Mouse (Mus musculus) embryonic facial prominence, embryonic 13.5 days (tissue): ENCODE measurements around the gene Eri3. TPM values are rescaled to one million over a fixed set of nuclear protein-coding genes. Genes with fewer than 3 reads are reported as not detected.

Experiments used
- ATAC-seq: fragments of 200-750 bp; cut with Nextera tagmentation; 2 replicates; pipeline ENCODE4 v1.8.0; 2017; ENCODE audit warnings: low read depth; ENCODE audit not compliant: insufficient number of reproducible peaks, insufficient read depth, low FRiP score, low TSS enrichment
- H3K27ac ChIP-seq: fragments of 300-500 bp; sonication (generic); 2 replicates; pipeline ENCODE4 v1.5.1; 2015; ENCODE audit warnings: moderate library complexity, mild to moderate bottlenecking, inconsistent platforms
- H3K27me3 ChIP-seq: fragments of 300-500 bp; sonication (generic); 2 replicates; pipeline ENCODE4 v1.6.1; 2015; ENCODE audit warnings: mild to moderate bottlenecking, inconsistent platforms
- H3K36me3 ChIP-seq: fragments of 300-500 bp; sonication (generic); 2 replicates; pipeline ENCODE4 v1.6.1; 2015; ENCODE audit warnings: mild to moderate bottlenecking, inconsistent platforms
- H3K4me1 ChIP-seq: fragments of 300-500 bp; sonication (generic); 2 replicates; pipeline ENCODE4 v1.6.1; 2015; ENCODE audit warnings: inconsistent platforms
- H3K4me2 ChIP-seq: fragments of 300-500 bp; sonication (generic); 2 replicates; pipeline ENCODE4 v1.6.1; 2015; ENCODE audit warnings: moderate library complexity, mild to moderate bottlenecking, inconsistent platforms
- H3K4me3 ChIP-seq: fragments of 300-500 bp; sonication (generic); 2 replicates; pipeline ENCODE4 v1.5.1; 2015; ENCODE audit warnings: mild to moderate bottlenecking, inconsistent platforms
- H3K9ac ChIP-seq: fragments of 300-500 bp; sonication (generic); 2 replicates; pipeline ENCODE4 v1.6.1; 2015; ENCODE audit warnings: mild to moderate bottlenecking, inconsistent platforms
- H3K9me3 ChIP-seq: fragments of 300-500 bp; sonication (generic); 2 replicates; pipeline ENCODE4 v1.6.1; 2016; ENCODE audit warnings: inconsistent platforms
- WGBS: fragments of 180-500 bp; shearing (Covaris S2); methylation state at CpG from one replicate; pipeline ENCODE4 v1.1.7; 2015; ENCODE audit warnings: mixed read lengths; 5-methylcytosine and 5-hydroxymethylcytosine counted together
- polyA plus RNA-seq: library from polyadenylated mRNA; unstranded; fragments of >200 nt; fragmentation: Nextera tagmentation; extraction: Ambion mirVana; gene quantifications from 2 replicates; pipeline ENCODE4 v1.2.1, GENCODE M21; 2015

The Eri3 gene
- polyA plus RNA-seq, 1 experiment from 2014 or later = 168 TPM

DNA sequence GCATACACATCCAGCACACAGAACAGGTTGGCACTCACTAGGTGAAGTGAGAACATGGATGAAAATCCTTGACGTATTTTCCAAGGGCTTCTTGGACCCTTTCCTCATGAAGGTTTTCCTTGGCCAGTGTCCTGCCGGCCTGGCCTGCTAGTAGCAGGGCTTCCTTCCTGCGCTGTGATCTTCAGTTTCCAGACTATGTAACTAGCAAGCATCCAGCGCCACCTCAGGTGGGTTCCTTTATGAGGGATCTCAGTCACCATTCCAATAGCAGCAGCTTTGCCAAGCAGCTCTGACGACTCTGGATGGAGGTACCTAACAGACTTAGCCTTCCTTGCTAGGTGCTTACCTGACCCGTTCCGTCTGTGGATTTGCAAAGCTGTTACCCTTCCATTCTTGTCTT is 119.7 kb downstream of the Eri3 start:
- no peak for ATAC-seq
- Histone ChIP-seq H3K4me1 (no peaks in the 10 kb centered on the region), H3K27me3 (no peaks in the 10 kb centered on the region), H3K27ac (no peak overlapping the region), H3K4me3 (no peak overlapping the region), H3K9ac (no peak overlapping the region), H3K9me3 (no peaks in the 10 kb centered on the region), H3K4me2 (no peak overlapping the region), H3K36me3 (peaks cover 28% of the 10 kb centered on the region)
- WGBS = 79% methylated on average over 7 of the region's 7 CpGs

DNA sequence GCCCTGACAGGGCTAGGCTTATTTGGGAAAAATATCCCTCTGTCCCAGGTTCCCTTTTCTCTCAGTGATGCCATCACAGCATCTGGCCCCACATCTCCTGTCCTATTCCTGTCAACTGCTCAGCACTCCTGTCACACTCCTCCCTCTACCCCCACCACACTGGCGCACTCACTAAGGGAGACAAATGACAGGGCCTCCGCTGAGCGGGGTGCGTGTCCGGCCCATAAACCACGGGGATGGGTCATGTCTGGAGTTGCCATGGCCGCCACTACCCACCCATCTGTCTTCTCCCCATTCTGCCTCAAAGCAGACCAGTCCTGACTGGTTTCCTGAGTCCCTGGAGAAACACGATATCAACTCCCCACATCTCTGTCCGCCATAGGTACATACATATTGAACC is 121.9 kb downstream of the Eri3 start:
- Histone ChIP-seq H3K4me2 (no peak overlapping the region), H3K27ac (no peak overlapping the region), H3K9ac (no peak overlapping the region), H3K27me3 (no peaks in the 10 kb centered on the region), H3K4me3 (no peak overlapping the region), H3K9me3 (no peaks in the 10 kb centered on the region), H3K36me3 (peaks cover 46% of the 10 kb centered on the region), H3K4me1 (no peaks in the 10 kb centered on the region)
- 86% methylated on average over 9 of the region's 9 CpGs for WGBS
- no peak for ATAC-seq

DNA sequence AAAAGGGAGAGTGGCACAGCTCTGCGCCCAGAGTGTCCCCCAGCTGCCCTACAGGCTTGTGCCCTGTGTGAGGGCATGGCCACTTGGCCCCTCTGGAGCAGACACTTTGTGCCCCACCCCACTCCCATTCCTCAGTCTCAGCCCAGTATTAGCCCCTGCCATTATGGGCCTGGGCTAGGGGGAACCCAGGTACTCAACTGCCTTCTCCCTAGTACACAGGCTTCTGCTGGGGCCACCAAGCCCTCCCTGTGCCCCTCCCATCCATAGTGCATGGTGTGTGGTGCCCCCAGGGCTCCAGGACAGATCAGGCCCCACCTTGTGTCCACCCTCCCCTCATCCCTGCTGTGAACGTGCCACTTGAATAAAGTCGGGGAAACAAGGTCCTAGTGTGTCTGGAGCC is 123.7 kb downstream of the Eri3 start:
- Histone ChIP-seq H3K4me3 (no peak overlapping the region), H3K4me2 (no peak overlapping the region), H3K4me1 (no peaks in the 10 kb centered on the region), H3K27ac (no peak overlapping the region), H3K9ac (no peak overlapping the region), H3K27me3 (no peaks in the 10 kb centered on the region), H3K9me3 (no peaks in the 10 kb centered on the region), H3K36me3 (peaks cover 63% of the 10 kb centered on the region)
- 81% methylated on average over 3 of the region's 3 CpGs for WGBS
- ATAC-seq = no peak

DNA sequence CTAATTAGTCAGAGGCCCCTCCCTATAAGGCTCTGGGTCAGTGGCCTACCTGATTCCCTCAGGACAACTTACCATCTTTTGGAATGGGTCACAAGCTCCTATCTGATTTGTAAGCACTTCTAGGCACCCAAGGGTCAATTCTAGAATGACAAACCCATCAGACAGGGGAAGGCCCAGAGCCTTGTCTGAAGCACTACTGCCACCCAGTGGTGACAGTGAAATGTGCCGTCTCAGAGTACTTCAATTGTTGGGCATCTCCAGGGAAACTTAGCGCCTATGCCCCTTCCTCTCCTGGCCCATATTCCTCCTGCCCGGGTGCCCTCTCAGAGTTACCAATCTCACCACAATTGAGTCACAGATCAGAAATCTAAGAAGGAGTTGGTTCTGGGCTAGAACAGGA is 126.7 kb downstream of the Eri3 start:
- H3K9me3 ChIP-seq = no peaks in the 10 kb centered on the region
- H3K27me3 ChIP-seq = no peaks in the 10 kb centered on the region
- no peak for ATAC-seq
- 24% methylated on average over 3 of the region's 3 CpGs for WGBS
- no peak overlapping the region for H3K9ac ChIP-seq
- no peak overlapping the region for H3K4me2 ChIP-seq
- H3K4me1 ChIP-seq = peaks cover 10% of the 10 kb centered on the region
- peaks cover 84% of the 10 kb centered on the region for H3K36me3 ChIP-seq
- no peak overlapping the region for H3K27ac ChIP-seq
- no peak overlapping the region for H3K4me3 ChIP-seq

DNA sequence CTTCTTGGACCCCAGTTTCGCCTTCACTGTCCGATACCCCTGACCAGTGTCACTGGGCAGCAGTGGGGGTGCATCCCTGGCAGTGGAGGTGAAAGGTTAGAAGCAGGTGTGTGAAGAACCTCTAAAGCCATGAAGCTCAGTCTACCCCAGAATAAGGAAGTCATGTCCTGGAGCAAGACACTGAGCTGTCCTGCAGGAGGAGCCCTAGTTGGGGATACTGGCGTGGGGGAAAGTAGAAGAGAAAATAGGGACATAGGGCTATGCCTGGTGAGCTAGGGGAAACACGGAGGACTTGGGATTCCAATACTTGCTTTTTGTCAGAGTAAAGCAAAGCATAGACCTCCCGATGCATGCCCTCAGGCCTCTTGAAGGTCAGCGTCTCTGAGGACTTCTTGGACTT is 130.8 kb downstream of the Eri3 start:
- Histone ChIP-seq H3K4me3 (peak overlapping the region; percentile 85), H3K9ac (0 out of 2 replicates have a peak overlapping the region, but pooled peaks have one; percentile 93), H3K27ac (no peak overlapping the region), H3K4me1 (peaks cover 13% of the 10 kb centered on the region), H3K9me3 (no peaks in the 10 kb centered on the region), H3K27me3 (no peaks in the 10 kb centered on the region), H3K36me3 (peaks cover 49% of the 10 kb centered on the region), H3K4me2 (peak overlapping the region; percentile 78)
- WGBS = 76% methylated on average over 6 of the region's 6 CpGs
- no peak for ATAC-seq

DNA sequence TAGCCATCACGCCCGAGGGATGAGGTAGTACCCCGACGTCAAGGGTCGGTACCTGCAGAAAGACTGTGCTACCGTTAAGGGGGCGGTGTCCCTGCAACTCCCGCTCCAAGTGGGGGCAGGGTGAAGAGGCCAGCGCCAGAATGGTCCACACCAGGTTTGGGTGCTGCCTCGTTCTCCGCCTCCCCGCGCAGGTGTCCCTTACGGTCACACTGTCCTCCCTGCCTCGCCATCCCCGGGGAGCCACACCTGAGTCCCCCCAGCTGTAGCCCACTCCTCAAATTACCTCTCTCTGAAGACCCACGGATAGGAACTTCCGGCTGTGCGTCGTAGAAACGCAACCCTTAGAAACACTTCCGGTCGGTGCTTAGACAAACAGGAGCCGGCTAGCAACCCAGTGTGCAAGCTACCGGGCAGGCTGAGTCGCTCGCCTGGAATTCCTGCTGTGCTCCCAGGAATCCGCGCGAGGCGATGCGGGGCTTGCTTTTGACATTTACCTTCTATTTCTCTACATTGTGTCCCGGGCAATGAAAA is 131.8 kb downstream of the Eri3 start, which contains the start of gene Dmap1:
Gene Dmap1, minus strand, starts transcription at position 343 of the 531 bp plus-strand sequence.
- Histone ChIP-seq H3K4me2 (peak within 1 kb of the TSS; percentile 78), H3K4me1 (peaks cover 13% of the 10 kb centered on the region), H3K4me3 (peak within 1 kb of the TSS; percentile 85), H3K27ac (peak within 1 kb of the TSS; percentile 55; the same call in 1 of the 2 replicates), H3K27me3 (no peaks in the 10 kb centered on the region), H3K36me3 (peaks cover 40% of the 10 kb centered on the region), H3K9me3 (no peaks in the 10 kb centered on the region), H3K9ac (peak within 1 kb of the TSS; percentile 93)
- ATAC-seq = peak; percentile 79
- WGBS = under 1% methylated on average over 33 of the region's 33 CpGs

DNA sequence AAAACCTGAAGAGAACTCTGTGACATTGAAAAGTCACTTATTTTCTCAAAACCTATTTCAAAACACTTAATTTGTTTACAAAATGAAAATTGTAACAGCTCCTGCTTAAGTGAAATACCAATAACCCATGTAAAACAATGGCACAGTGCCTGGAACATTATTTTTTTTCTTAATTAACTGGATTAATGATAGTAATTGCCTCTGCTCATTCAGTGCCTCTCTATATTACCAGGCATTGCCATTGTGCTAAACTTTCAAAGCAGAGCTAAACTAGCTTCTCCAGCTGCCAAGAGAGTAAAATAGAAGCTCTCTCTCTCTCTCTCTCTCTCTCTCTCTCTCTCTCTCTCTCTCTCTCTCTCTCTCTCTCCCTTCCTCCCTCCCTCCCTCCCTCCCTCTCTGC is 132.3 kb downstream of the Eri3 start:
- Histone ChIP-seq H3K4me1 (peaks cover 13% of the 10 kb centered on the region), H3K27me3 (no peaks in the 10 kb centered on the region), H3K9me3 (no peaks in the 10 kb centered on the region), H3K27ac (no peak overlapping the region), H3K36me3 (peaks cover 36% of the 10 kb centered on the region), H3K9ac (peak overlapping the region; percentile 93; the same call in 1 of the 2 replicates), H3K4me3 (peak overlapping the region; percentile 85), H3K4me2 (peak overlapping the region; percentile 78)
- no peak for ATAC-seq

DNA sequence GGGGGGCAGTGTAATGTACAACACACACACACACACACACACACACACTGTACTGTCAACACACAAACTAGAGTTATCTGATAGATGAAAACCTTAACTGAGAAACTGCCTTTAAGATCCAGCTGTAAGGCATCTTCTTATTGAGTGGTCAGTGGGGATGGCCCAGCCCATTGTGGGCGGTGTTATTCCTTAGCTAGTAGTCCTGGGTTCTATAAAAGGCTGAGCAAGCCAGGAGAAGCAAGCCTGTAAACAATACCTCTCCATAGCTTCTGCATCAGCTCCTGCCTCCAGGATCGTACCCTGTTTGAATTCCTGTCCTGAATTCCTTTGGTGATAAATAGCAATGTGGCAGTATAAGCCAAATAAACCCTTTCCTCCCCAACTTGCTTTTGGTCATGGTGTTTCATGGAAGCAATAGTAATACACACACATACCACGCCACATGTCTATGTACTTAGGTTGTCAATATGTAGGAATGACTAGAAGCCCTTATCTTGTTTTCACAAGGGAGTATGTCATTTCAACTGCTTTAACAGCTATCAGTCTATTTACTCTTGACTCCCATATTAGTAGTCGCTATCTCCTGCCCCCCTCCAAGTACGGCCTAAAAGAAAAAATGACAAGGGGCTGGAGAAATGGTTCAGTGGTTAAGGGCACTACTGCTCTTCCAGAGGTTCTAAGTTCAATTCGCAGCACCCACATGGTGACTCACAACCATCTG is 133.0 kb downstream of the Eri3 start:
- H3K9me3 ChIP-seq = no peaks in the 10 kb centered on the region
- H3K4me3 ChIP-seq = no peak overlapping the region
- no peak overlapping the region for H3K9ac ChIP-seq
- H3K27me3 ChIP-seq = no peaks in the 10 kb centered on the region
- no peak overlapping the region for H3K27ac ChIP-seq
- WGBS = 79% methylated on average over 6 of the region's 6 CpGs
- peak overlapping the region; percentile 78 for H3K4me2 ChIP-seq
- ATAC-seq = no peak
- H3K36me3 ChIP-seq = peaks cover 28% of the 10 kb centered on the region
- H3K4me1 ChIP-seq = peaks cover 13% of the 10 kb centered on the region

DNA sequence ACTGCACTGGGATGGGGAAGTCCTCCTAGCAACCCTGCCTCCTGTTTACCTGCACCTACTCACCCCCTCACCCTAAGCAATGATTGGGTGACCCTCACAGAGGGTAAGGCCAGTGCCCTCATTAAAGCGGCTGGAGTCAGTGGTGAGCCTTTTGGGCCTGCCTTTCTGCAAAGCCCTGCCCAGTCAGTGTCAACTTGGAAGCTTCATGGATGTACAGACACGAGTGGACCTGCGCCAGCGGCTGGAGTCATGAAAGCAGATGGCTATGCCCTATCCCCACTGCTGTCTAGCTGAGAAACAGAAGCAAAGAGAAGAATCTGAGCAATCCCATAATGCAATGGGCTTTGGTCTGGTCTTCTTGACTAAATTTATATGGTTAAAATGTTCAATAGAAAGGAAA is 136.2 kb downstream of the Eri3 start:
- no peaks in the 10 kb centered on the region for H3K27me3 ChIP-seq
- H3K36me3 ChIP-seq = no peaks in the 10 kb centered on the region
- peaks cover 6% of the 10 kb centered on the region for H3K4me1 ChIP-seq
- H3K9me3 ChIP-seq = no peaks in the 10 kb centered on the region
- WGBS = 81% methylated on average over 4 of the region's 4 CpGs
- H3K9ac ChIP-seq = no peak overlapping the region
- no peak for ATAC-seq
- no peak overlapping the region for H3K4me3 ChIP-seq
- H3K4me2 ChIP-seq = no peak overlapping the region
- H3K27ac ChIP-seq = no peak overlapping the region

DNA sequence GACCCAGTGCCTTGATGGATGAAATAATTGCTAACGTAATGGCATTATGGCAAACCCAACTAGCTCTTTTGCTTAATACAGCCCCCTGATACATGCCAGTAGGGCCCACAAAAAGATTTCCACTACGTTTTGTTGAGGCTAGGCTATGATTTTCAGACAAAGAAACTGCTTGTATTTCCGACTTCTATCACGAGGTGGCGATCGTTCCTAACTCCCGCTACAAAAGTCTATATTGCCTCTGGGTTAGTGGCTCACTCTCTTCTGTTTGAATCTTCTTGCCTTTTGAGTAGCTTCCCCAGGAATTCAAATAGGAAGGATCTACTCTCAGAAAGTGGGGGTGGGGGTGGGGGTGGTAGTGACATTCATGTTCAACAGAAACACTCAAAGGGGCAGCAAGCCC is 155.2 kb downstream of the Eri3 start:
- no peaks in the 10 kb centered on the region for H3K27me3 ChIP-seq
- H3K4me2 ChIP-seq = no peak overlapping the region
- H3K4me3 ChIP-seq = no peak overlapping the region
- ATAC-seq = no peak
- no peak overlapping the region for H3K27ac ChIP-seq
- 4% methylated on average over 7 of the region's 7 CpGs for WGBS
- H3K4me1 ChIP-seq = no peaks in the 10 kb centered on the region
- no peaks in the 10 kb centered on the region for H3K36me3 ChIP-seq
- no peaks in the 10 kb centered on the region for H3K9me3 ChIP-seq
- no peak overlapping the region for H3K9ac ChIP-seq

DNA sequence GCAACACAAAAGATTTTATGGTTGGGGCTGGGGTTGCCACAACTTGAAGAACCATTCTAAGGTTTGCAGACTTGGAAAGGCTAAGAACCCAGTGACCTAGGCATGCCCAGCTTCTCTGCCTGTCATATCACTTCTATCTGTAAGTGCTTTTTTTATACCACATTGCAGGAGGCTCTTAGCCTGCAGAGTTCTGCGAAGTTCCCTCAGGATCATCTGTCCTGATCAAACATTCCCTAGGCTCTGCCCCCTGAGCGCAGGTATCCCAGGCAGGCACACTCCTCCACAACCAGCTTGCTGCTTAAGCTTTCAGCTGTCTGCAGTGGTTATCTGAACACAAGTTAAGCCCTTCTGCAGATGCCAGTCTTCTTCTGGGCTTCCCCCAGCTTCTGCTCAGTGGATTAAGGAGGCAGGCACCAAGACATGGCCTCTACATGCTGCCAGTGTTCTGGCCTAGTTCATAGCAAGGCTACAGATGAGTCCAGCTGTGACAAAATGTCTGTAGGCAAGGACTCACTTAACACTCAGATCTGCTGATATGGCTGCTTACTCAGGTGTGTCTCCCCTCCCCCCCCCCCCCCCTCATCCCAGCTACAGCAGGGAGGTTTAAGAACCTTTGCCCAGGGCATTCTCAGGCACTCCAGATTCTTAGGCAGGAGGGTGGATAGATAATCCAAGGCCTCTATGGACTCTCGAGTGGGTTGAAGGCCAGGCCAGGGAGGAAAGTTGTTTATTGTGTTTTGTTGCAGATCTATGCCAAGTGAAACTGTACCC is 158.8 kb downstream of the Eri3 start:
- no peak overlapping the region for H3K27ac ChIP-seq
- H3K9ac ChIP-seq = no peak overlapping the region
- no peaks in the 10 kb centered on the region for H3K27me3 ChIP-seq
- H3K4me3 ChIP-seq = no peak overlapping the region
- H3K36me3 ChIP-seq = no peaks in the 10 kb centered on the region
- ATAC-seq = no peak
- H3K9me3 ChIP-seq = no peaks in the 10 kb centered on the region
- H3K4me1 ChIP-seq = no peaks in the 10 kb centered on the region
- 76% methylated on average over 3 of the region's 3 CpGs for WGBS
- no peak overlapping the region for H3K4me2 ChIP-seq

DNA sequence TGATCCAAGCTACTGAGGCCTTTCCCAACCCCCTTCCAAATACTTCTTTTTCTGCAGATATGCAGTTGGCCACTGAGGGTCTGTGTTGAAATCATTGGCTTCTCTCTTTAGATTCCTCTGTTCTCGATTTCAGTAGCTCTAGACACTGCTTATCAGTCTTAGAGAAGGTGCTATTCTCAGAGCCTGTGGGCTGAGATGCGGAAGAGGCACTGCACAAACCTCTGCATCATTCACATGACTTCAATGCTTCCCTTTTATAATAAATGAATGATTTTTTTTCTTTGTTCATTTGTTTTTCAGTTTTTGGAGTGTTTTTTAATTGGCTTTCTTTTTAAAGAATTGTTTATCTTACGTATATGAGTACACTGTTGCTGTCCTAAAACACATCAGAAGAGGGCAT is 162.1 kb downstream of the Eri3 start:
- H3K4me2 ChIP-seq = no peak overlapping the region
- no peaks in the 10 kb centered on the region for H3K36me3 ChIP-seq
- no peak for ATAC-seq
- no peak overlapping the region for H3K9ac ChIP-seq
- no peak overlapping the region for H3K27ac ChIP-seq
- no peaks in the 10 kb centered on the region for H3K9me3 ChIP-seq
- no peaks in the 10 kb centered on the region for H3K27me3 ChIP-seq
- no peak overlapping the region for H3K4me3 ChIP-seq
- WGBS = 85% methylated on average over 3 of the region's 3 CpGs
- no peaks in the 10 kb centered on the region for H3K4me1 ChIP-seq
